Mouse (Mus musculus) layer of hippocampus, postnatal 36 days (tissue): ENCODE measurements around the gene Kidins220. TPM values are rescaled to one million over a fixed set of nuclear protein-coding genes. Genes with fewer than 3 reads are reported as not detected.
A peak's percentile ranks its signal among the peaks of the same experiment; 100 is the strongest.

Experiments used
- DNase-seq, 2 experiments: peaks; one replicate each; pipeline ENCODE4 v3.0.0; 2022
- total RNA-seq, 2 experiments: library from RNA; stranded (reverse); gene quantifications; 2 replicates each; pipeline ENCODE4 v1.2.3; 2021

Gene Kidins220
- total RNA-seq, 2 experiments from 2014 or later = 364 to 366 TPM

- no peak for DNase-seq
These were observed 51.6 kb downstream of the Kidins220 start for GRCm38 (mm10) chr12:25026308-25026707.

DNA sequence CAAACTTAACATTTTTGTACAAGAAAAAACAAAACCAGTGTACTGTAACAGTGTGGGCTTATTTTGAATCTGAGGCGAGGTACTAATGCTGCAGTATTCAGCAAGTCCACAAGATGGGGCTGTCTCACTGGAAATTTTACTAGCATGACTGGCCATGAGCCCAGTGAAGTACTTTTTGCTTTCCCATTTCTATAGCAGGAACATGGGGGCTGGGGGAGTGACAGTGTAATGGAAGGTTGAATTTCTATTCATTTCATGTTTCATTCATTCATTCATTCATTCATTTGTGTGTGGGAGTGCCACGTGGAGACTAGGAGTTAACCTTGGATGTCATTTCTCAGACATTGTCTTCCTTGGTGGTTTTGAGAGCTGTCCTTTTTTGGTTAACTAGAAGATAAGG is 52.7 kb downstream of the Kidins220 start:
- peak; percentile 39 to 56 for DNase-seq

DNA sequence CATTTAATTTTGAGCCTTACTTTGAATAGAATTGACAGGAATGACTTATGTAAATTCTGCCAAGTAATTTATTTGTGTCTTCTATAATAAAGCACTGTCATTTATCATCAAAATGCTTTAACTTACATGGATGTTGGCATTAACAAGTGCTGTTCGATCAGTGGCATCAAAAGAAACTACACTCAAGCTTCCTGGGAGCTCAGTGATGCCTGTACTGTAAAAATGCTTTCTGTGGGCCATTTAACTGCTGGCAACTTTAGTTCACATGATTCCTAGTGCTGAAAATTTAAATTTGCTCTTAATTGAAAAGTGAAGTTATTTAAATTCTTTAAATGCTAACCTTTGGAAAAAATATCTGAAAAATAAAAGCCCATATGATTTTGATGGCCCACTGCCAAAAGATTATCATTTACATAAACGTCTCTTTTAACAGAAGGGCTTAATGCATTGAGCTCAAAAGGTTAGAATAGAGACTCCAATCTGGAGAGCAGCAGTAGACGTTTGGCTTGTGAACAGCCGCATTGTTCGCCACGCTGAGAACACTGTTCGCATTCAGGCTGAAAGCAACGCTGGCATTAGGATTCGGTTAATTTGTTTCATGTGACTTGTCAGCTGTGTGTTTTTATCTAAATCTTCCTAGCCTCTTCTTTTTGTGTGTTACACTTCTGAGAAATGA is 59.1 kb downstream of the Kidins220 start:
- peak; percentile 36 to 49 for DNase-seq

- no peak for DNase-seq
These were observed 59.7 kb downstream of the Kidins220 start for GRCm38 (mm10) chr12:25034338-25034953.

- DNase-seq = no peak
These were observed 61.3 kb downstream of the Kidins220 start for GRCm38 (mm10) chr12:25036024-25036423.

GRCm38 (mm10) chr12:25037222-25037621 is 62.5 kb downstream of the Kidins220 start:
- no peak for DNase-seq

DNA sequence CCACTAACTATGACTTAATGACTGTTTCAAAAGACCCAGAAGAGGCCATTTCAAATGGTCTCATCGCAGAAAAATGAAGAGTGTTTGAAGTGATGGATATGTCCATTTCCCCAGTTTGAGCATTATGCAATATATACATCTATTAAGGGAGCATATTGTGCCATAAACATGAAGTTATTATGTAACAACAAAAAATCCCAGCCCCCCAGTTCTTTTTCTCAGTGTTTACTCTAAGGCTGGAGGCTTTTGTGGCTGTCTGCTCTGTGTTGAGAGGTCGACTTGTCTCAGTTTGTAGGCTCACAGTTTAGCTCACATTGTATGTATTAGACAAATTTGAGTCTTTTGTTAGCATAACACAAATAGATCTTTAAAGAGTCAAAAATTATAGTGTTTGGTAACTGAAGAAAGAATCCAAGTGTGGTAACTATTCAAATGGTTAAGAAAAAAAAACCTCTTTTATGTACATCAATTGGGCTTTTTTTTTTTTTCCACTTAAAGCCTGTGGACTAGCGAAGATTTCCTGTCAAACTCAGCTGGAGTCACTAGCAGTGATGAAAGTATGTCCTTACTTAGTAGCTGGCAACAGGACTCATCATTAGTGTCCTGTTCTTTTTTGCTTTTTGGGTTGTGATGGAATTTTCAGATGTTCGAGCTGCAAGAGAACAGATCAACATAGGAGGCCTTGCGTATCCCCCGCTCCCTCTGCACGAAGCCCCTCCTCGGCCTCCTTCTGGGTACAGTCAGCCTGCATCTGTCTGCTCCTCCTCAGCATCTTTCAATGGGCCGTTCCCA is 63.2 kb downstream of the Kidins220 start:
- DNase-seq = no peak

- no peak for DNase-seq
These were observed 69.3 kb downstream of the Kidins220 start for GRCm38 (mm10) chr12:25044056-25044455.

DNA sequence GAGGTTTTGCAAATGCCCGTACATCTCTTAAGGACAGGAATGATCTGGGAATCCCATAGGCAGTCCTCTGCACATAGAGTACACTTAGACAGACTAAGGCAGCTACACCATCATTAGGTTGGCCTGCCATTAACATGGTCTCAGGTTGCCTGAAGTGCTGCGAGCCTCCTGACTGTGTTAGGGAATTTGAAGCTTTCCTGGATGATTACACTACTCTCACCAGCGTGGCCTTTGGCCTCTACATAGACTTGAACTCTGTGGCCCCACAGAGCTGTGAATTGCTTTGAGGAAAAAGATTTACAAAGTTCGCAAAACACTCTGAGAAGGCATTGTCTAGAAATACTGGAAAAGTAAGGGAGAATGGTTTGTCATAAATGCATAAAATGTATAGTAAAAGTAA is 69.9 kb downstream of the Kidins220 start:
- no peak for DNase-seq

GRCm38 (mm10) chr12:25049253-25049652 is 74.5 kb downstream of the Kidins220 start:
- DNase-seq = no peak

DNA sequence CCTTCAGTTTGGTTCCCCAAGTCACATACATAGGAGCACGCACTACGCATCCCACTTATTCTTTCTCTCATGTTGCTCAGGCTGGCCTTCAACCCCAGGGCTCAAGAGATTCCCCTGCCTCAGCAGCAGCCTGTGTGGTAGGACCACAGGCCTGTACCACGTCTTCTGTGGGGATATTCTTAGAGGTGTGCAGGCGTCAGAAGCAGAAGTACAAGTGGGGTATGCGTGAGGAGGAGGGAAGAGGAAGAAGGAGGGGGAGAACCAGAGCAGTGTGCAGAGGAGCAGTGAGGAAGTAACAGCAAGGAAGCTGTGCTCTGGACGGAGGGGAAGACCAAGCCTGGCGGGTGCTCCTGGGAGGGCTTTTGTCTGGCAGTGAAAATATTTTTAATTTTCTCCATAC is 79.8 kb downstream of the Kidins220 start:
- no peak for DNase-seq

GRCm38 (mm10) chr12:25054963-25055362 is 80.2 kb downstream of the Kidins220 start:
- no peak for DNase-seq

DNA sequence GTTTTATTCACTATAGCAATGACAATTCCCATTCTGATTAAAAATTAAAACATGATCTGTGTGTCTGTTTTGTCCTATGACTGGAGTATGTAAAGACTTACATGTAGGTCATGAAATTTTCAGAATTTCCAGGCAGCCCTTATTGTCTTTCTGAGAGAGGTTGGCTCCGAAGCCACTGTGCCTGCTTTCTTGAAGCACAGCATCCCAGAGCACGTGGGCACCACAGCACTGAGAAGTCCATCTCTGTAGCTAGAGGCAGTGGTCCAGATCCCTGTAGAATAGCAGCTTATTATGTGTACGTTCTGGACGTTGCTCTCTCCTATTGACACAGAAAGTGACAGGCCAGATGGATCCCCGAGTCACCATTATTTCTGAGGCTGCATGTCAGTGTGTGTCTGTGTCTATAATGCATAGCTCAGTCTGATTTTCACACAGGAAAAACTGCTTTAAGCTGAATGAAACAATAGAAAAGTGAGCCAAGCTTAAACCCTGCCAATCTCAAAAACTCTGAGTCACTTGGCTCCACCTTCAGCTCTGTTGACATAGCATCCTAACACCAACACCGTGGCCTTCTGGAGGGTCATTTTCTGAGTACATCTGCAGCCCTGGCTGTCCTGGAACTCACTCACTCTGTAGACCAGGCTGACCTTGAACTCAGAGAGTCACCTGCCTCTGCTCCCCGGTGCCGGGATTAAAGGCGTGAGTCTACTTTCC is 84.9 kb downstream of the Kidins220 start:
- peak in 1 of 2 experiments; percentile 18 for DNase-seq

DNA sequence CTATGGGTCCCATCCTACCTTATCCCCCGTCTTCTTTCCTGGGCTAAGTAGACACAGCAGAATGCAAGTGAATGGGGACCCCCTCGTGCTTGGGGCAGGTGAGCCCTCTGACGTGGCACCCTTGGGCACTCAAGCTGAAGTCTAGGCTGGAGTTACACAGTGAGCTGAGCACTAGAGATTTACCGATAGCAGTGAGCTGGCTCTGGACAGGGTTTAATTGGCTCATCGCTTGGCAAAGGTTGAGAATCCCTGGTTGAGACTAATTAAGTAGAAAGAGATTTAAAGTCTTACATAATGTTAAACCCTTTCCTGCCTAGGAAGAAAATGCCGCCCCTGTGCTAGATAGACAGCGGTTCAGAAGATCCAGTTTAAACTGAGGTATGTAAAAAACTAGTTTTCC is 86.2 kb downstream of the Kidins220 start:
- DNase-seq = no peak

GRCm38 (mm10) chr12:25062264-25062663 is 87.5 kb downstream of the Kidins220 start:
- DNase-seq = no peak

- DNase-seq = no peak
These were observed 98.6 kb downstream of the Kidins220 start for GRCm38 (mm10) chr12:25073374-25073773.

- DNase-seq = no peak
These were observed 99.6 kb downstream of the Kidins220 start for GRCm38 (mm10) chr12:25074344-25074743.

- DNase-seq = no peak
These were observed 108.8 kb downstream of the Kidins220 start for GRCm38 (mm10) chr12:25083260-25084178.

GRCm38 (mm10) chr12:25086966-25087365 is 112.2 kb downstream of the Kidins220 start:
- no peak for DNase-seq

DNA sequence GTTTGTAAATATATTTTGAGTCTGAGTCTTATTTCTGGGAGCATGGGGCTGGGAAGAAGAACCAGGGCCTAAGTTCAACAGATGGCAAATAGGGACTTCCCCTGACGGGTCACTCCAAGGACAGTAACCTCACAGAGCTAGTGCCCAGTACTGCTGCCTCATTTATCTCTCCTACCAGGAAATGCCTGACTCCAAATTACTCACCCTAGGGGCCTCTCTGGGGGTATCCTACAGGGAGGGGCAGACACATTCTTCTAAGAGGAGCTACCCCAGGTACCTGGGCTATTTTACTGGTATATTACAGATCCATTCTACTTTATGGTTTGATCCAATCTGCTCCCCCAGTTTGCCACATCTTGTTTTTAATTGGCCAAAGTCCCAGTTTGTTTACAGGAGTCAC is 114.7 kb downstream of the Kidins220 start:
- DNase-seq = no peak

- peak; percentile 86 to 87 for DNase-seq
These were observed 117.4 kb downstream of the Kidins220 start for GRCm38 (mm10) chr12:25092027-25092704.
